Mouse (Mus musculus) ES-E14 (cell line): Measurements from ENCODE around the gene Col4a2.

Source experiments
- MAFK ChIP-seq: IDR thresholded peaks from 2 replicates; pipeline ENCODE4 v1.6.1; 2014; ENCODE audit warnings: mild to moderate bottlenecking, low read depth, low read length, inconsistent platforms; ENCODE audit not compliant: insufficient read depth
- ZC3H11A ChIP-seq: IDR thresholded peaks from 2 replicates; pipeline ENCODE4 v1.6.1; 2012; ENCODE audit warnings: low read depth, mild to moderate bottlenecking, inconsistent platforms, low read length, borderline replicate concordance
- ZNF384 ChIP-seq: IDR thresholded peaks from 2 replicates; pipeline ENCODE4 v1.6.1; 2012; ENCODE audit warnings: low read depth, low read length, inconsistent platforms

DNA sequence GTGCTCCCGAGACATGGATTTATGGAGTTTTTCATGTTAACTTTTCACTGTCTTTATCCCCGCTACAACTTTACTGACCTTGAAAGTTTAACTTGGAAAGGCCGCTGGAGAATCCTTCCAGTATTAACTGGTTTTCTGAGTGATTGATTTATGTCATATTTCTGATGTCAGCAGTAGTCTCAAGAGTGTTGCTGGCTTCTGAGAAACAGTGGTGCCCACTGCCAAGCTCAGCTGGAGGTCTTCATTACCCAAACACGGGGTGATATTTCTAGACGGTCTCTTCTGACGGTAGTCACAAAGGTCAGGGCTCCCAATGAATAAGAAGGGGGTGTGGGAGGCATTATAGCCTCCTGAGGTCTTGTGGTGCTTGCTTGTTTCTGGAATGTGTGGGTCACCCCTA, 21.1 kb downstream of the Col4a2 start:
- TF ChIP-seq ZNF384, result no peak
- TF ChIP-seq MAFK, result no peak
- TF ChIP-seq ZC3H11A, result no peak
